Mouse (Mus musculus) liver, adult (tissue): Measurements from ENCODE around the gene Uts2r.

ENCODE experiments used
- GATA4 ChIP-seq: IDR thresholded peaks from 2 replicates; pipeline ENCODE4 v1.6.1; 2014; ENCODE audit warnings: mild to moderate bottlenecking, low read length; ENCODE audit not compliant: insufficient replicate concordance

The Uts2r gene

GRCm38 (mm10) chr11:121145865-121146264 is 14.2 kb upstream of the Uts2r start, which contains the start of gene Tex19.1:
Tex19.1 (plus strand) TSS chr11:121146143.
- no peak for TF ChIP-seq GATA4

- no peak for TF ChIP-seq GATA4
Measured at GRCm38 (mm10) chr11:121148193-121148592, 11.9 kb upstream of the Uts2r start.

- TF ChIP-seq GATA4, result no peak
Measured at GRCm38 (mm10) chr11:121154203-121154602, 5.9 kb upstream of the Uts2r start.

- no peak for TF ChIP-seq GATA4
Measured at GRCm38 (mm10) chr11:121156411-121156891, 3.6 kb upstream of the Uts2r start.

- no peak for TF ChIP-seq GATA4
Measured at GRCm38 (mm10) chr11:121160636-121161346, 720 bp downstream of the Uts2r start.

- no peak for TF ChIP-seq GATA4
Measured at GRCm38 (mm10) chr11:121163751-121164150, 3.7 kb downstream of the Uts2r start.

GRCm38 (mm10) chr11:121173203-121173602 is 13.1 kb downstream of the Uts2r start:
- no peak for TF ChIP-seq GATA4

GRCm38 (mm10) chr11:121174234-121174633 is 14.2 kb downstream of the Uts2r start:
- no peak for TF ChIP-seq GATA4

- no peak for TF ChIP-seq GATA4
Measured at GRCm38 (mm10) chr11:121176285-121177270, 16.5 kb downstream of the Uts2r start.

GRCm38 (mm10) chr11:121189681-121190080 is 29.6 kb downstream of the Uts2r start:
- no peak for TF ChIP-seq GATA4

- TF ChIP-seq GATA4, result no peak
Measured at GRCm38 (mm10) chr11:121192742-121193141, 32.7 kb downstream of the Uts2r start.

- TF ChIP-seq GATA4, result no peak
Measured at GRCm38 (mm10) chr11:121193415-121193814, 33.3 kb downstream of the Uts2r start.

GRCm38 (mm10) chr11:121198622-121199021 is 38.6 kb downstream of the Uts2r start:
- TF ChIP-seq GATA4, result no peak

- no peak for TF ChIP-seq GATA4
Measured at GRCm38 (mm10) chr11:121199851-121200250, 39.8 kb downstream of the Uts2r start.

- TF ChIP-seq GATA4, result no peak
Measured at GRCm38 (mm10) chr11:121200781-121201180, 40.7 kb downstream of the Uts2r start.
